Comparison of ENCODE assay signal across 8 mouse cellular contexts in genomic region chr12:23189546-23189945, GRCm38 (mm10).
DNase-seq lines count a peak whose midpoint lies in the region; ATAC-seq and TF ChIP-seq lines count a peak whose summit lies in the region.
"Not testable (repeated sequence)": the region's sequence is repeated elsewhere in the genome, so short reads cannot be mapped to it uniquely, and the experiment has no call there.

No protein-coding gene starts in this region.

- not testable (repeated sequence) for TF ChIP-seq CTCF in Patski (IDR thresholded peaks at IDR 0.05); liver, postnatal 0 days (IDR thresholded peaks at IDR 0.05; ENCODE audit: low read depth); testis, adult 2 months (IDR thresholded peaks at IDR 0.05; ENCODE audit: control insufficient read depth, insufficient read depth, insufficient replicate concordance, low read depth, low read length)

- 0 out of 2 replicates have a peak, but pooled peaks have one; percentile 30 for TF ChIP-seq POLR2A in testis, adult 2 months (IDR thresholded peaks at IDR 0.05; ENCODE audit: control insufficient read depth, low read depth, low read length)

- H3K36me3 ChIP-seq in hindbrain, embryonic 11.5 days (ENCODE audit: control insufficient read depth, insufficient read depth, low read length); liver, postnatal 0 days (replicated peaks; ENCODE audit: insufficient read depth, low read length); neural tube, embryonic 11.5 days (ENCODE audit: control insufficient read depth, insufficient read depth, low read length); testis, adult 2 months (ENCODE audit: control insufficient read depth, insufficient read depth, low read length): not testable (repeated sequence)

- not testable (repeated sequence) for H3K27me3 ChIP-seq in Patski; hindbrain, embryonic 11.5 days (ENCODE audit: control insufficient read depth, insufficient read depth, low read length); liver, postnatal 0 days (ENCODE audit: insufficient read depth, low read length); neural tube, embryonic 11.5 days (ENCODE audit: control insufficient read depth, insufficient read depth, low read length); testis, adult 2 months (ENCODE audit: control insufficient read depth, insufficient read depth, low read length)

- in situ Hi-C loops in Patski (cut with MboI; ENCODE audit: low pct_unique_long_range_greater_than_20kb), result not testable (repeated sequence)

- WGBS in hindbrain, embryonic 11.5 days, result 3% methylated on average over 38 of the region's 42 CpGs
- WGBS in liver, postnatal 0 days (ENCODE audit: insufficient replicate concordance), result 1% methylated on average over 37 of the region's 42 CpGs
- 0% methylated on average over 26 of the region's 42 CpGs for WGBS in neural tube, embryonic 11.5 days

- H3K4me2 ChIP-seq in hindbrain, embryonic 11.5 days (replicated peaks; ENCODE audit: low read depth, low read length), result peak overlapping the region; percentile 28; the same call in 1 of the 2 replicates
- peak overlapping the region; percentile 3; the same call in 1 of the 2 replicates for H3K4me2 ChIP-seq in liver, postnatal 0 days (ENCODE audit: low read depth, low read length)
- H3K4me2 ChIP-seq in neural tube, embryonic 11.5 days (ENCODE audit: low read depth), result peak overlapping the region; percentile 28

- POLR2A ChIA-PET in Patski (lab: Charles Lee), result not testable (repeated sequence)

- not testable (repeated sequence) for H3K4me1 ChIP-seq in hindbrain, embryonic 11.5 days (replicated peaks; ENCODE audit: control insufficient read depth, insufficient read depth, low read length); liver, postnatal 0 days (ENCODE audit: insufficient read depth); neural tube, embryonic 11.5 days (ENCODE audit: control insufficient read depth, insufficient read depth, low read length); testis, adult 2 months (ENCODE audit: control insufficient read depth, insufficient read depth, low read length)

- H3K9me3 ChIP-seq in hindbrain, embryonic 11.5 days (ENCODE audit: control insufficient read depth, low read length); liver, postnatal 0 days (ENCODE audit: low read length); neural tube, embryonic 11.5 days (ENCODE audit: control insufficient read depth, low read length): not testable (repeated sequence)

- not testable (repeated sequence) for TF ChIP-seq EP300 in liver, postnatal 0 days (IDR thresholded peaks at IDR 0.05; ENCODE audit: low read depth)

- not testable (repeated sequence) for DNase-seq in Patski (ENCODE audit: low read depth, low spot score)
- peak; percentile 77 for DNase-seq in embryo, embryonic 11 days
- peak; percentile 36 for DNase-seq in gastrocnemius, postnatal 10 days
- DNase-seq in hindbrain, embryonic 11.5 days (ENCODE audit: low spot score), result peak; percentile 73
- DNase-seq in layer of hippocampus, postnatal 10 days (ENCODE audit: low spot score in 2 of 2), result peak; percentile 3 to 12
- peak; percentile 12 for DNase-seq in liver, postnatal 0 days
- peak; percentile 78 for DNase-seq in neural tube, embryonic 11.5 days (ENCODE audit: low spot score)

- CTCF ChIA-PET in Patski (lab: Charles Lee), result not testable (repeated sequence)

- ATAC-seq in Patski, result peak; percentile 73
- ATAC-seq in hindbrain, embryonic 11.5 days (ENCODE audit: low FRiP score), result peak; percentile 91
- ATAC-seq in liver, postnatal 0 days, result not testable (repeated sequence)
- ATAC-seq in neural tube, embryonic 11.5 days (ENCODE audit: insufficient read depth, low FRiP score, low TSS enrichment), result peak; percentile 87

- H3K9ac ChIP-seq in hindbrain, embryonic 11.5 days (ENCODE audit: low read depth, low read length), result 0 out of 2 replicates have a peak overlapping the region, but pooled peaks have one; percentile 23
- not testable (repeated sequence) for H3K9ac ChIP-seq in liver, postnatal 0 days (replicated peaks)
- H3K9ac ChIP-seq in neural tube, embryonic 11.5 days (ENCODE audit: low read length), result peak overlapping the region; percentile 47

- H3K4me3 ChIP-seq in hindbrain, embryonic 11.5 days (ENCODE audit: low read depth, low read length), result peak overlapping the region; percentile 42
- not testable (repeated sequence) for H3K4me3 ChIP-seq in liver, postnatal 0 days (ENCODE audit: low read depth, low read length)
- peak overlapping the region; percentile 38 for H3K4me3 ChIP-seq in neural tube, embryonic 11.5 days (ENCODE audit: low read depth, low read length)
- peak overlapping the region; percentile 51 for H3K4me3 ChIP-seq in testis, adult 2 months (ENCODE audit: control insufficient read depth, low read depth, low read length)

- H3K27ac ChIP-seq in hindbrain, embryonic 11.5 days (ENCODE audit: low read depth, low read length); liver, postnatal 0 days (ENCODE audit: low read depth); neural tube, embryonic 11.5 days (ENCODE audit: low read depth, low read length); testis, adult 2 months (ENCODE audit: control insufficient read depth, insufficient read depth, low read depth, low read length): not testable (repeated sequence)
